Mouse (Mus musculus): ENCODE data around the gene Usp10. TPM values are rescaled to one million over a fixed set of nuclear protein-coding genes. Genes with fewer than 3 reads are reported as not detected.

Usp10 gene
- polyA plus RNA-seq, 1 experiment = 44.4 TPM

GRCm38 (mm10) chr8:119915298-119915697 is 5.1 kb downstream of the Usp10 start:
- DNase-seq (ENCODE audit: low read depth) = no peak

GRCm38 (mm10) chr8:119916237-119916892 is 6.2 kb downstream of the Usp10 start:
- DNase-seq (ENCODE audit: low read depth) = no peak

DNA sequence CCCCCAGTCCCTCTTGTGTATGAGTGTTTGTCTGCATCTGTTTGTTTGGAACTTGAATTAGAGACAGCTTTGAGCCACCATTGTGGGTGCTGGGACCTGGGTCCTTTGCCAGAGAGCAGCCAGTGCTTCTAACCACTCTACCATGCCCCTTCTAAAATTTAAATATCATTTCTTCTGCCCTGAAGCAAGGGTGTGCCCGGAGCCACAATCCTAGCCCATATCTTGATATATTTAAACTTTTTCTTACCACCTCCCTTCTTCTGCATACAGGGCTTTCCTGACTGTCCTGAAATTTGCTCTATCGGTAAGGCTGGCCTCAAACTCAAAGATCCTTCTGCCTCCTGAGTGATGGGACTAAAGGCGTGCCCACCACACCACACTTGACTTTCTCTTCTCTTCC is 7.3 kb downstream of the Usp10 start:
- DNase-seq (ENCODE audit: low read depth) = no peak

GRCm38 (mm10) chr8:119918155-119918567 is 8.0 kb downstream of the Usp10 start:
- no peak for DNase-seq (ENCODE audit: low read depth)

- no peak for DNase-seq (ENCODE audit: low read depth)
These were observed 13.1 kb downstream of the Usp10 start for GRCm38 (mm10) chr8:119923259-119923658.

- no peak for DNase-seq (ENCODE audit: low read depth)
These were observed 15.3 kb downstream of the Usp10 start for GRCm38 (mm10) chr8:119925428-119925827.

GRCm38 (mm10) chr8:119926474-119926873 is 16.3 kb downstream of the Usp10 start:
- no peak for DNase-seq (ENCODE audit: low read depth)

- no peak for DNase-seq (ENCODE audit: low read depth)
These were observed 17.4 kb downstream of the Usp10 start for GRCm38 (mm10) chr8:119927422-119928092.

- no peak for DNase-seq (ENCODE audit: low read depth)
These were observed 21.2 kb downstream of the Usp10 start for GRCm38 (mm10) chr8:119931317-119931716.

DNA sequence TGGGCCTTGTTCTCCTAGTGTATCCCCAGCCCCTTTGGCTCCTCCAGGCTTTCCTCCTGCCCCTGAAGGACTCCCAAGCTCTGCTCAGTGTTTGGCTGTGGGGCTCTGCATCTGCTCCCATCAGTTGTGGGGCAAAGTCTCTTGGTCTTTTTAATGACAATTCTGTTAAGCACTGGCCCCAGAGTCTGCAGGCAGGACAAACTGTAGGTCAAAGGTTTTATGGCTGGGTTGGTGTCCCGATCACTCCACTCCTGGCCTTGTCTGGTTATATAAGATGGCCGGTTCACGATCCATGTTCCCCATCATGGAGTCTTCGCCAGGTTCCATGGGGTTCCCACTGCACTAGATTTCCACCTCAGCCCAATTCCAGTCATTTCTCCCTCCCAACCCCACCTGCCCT is 23.5 kb downstream of the Usp10 start:
- no peak for DNase-seq (ENCODE audit: low read depth)

DNA sequence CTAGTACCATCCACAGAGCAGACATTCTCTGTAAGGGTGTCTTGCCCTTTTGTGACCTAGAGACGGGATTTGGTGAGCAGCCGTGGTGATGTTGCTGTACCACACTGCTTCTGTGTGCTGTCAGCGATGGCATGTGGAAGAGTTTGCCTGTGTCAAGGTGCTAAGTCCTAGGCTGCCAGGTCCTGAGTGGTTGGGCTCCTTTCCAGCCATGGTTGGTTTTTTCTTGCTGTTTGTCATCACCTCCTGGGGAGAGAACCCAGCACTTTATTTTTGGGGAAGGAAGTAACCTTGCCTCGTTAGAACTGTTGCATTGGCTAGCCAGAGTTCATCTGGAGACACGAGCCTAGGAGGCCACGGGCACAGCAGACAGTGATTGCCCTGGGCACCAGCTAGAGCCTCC is 25.4 kb downstream of the Usp10 start:
- DNase-seq (ENCODE audit: low read depth) = no peak

GRCm38 (mm10) chr8:119938481-119938880 is 28.3 kb downstream of the Usp10 start:
- no peak for DNase-seq (ENCODE audit: low read depth)

GRCm38 (mm10) chr8:119939336-119939735 is 29.2 kb downstream of the Usp10 start:
- DNase-seq (ENCODE audit: low read depth) = no peak

- no peak for DNase-seq (ENCODE audit: low read depth)
These were observed 31.3 kb downstream of the Usp10 start for GRCm38 (mm10) chr8:119941471-119941870.

DNA sequence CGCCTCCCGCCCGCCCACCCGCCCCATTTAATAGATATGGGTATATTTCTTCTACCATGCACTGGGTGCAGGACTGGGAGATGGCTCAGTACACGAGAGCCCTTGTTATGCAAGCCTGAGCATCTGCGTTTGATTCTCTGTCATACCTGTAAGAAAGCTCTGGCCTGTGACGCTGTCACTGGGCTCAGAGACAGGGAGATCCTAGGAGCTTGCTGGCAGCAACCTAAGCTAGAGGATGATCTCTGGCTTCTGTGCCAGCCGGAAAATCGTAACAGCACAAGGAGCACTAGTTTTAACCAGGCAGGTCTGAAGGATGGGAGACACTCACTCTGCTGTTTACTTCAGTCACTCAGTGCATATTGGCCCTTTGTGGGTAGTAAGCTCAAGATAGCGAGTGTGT is 33.5 kb downstream of the Usp10 start:
- DNase-seq (ENCODE audit: low read depth) = no peak

- DNase-seq (ENCODE audit: low read depth) = peak; percentile 31
These were observed 34.1 kb downstream of the Usp10 start for GRCm38 (mm10) chr8:119944096-119944811.

- DNase-seq (ENCODE audit: low read depth) = no peak
These were observed 36.2 kb downstream of the Usp10 start for GRCm38 (mm10) chr8:119946326-119946865.

GRCm38 (mm10) chr8:119947653-119948052 is 37.5 kb downstream of the Usp10 start:
- DNase-seq (ENCODE audit: low read depth) = no peak

DNA sequence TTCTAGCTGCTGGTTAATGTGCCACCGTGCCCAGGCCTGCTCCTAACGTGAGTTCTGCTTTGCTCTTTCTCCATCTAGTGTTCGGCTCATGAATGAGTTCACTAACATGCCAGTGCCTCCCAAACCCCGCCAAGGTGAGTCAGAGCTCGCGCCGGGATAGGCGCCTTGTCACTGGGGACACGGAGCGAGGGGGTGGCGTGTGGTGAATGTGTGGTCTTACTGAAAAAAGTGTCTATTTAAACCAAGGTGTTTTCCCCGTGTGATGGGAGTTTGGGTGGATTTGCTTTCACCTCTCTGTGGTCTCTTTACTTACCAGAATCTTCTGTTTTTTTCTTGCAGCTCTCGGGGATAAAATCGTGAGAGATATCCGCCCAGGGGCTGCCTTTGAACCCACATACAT is 38.2 kb downstream of the Usp10 start:
- DNase-seq (ENCODE audit: low read depth) = no peak

DNA sequence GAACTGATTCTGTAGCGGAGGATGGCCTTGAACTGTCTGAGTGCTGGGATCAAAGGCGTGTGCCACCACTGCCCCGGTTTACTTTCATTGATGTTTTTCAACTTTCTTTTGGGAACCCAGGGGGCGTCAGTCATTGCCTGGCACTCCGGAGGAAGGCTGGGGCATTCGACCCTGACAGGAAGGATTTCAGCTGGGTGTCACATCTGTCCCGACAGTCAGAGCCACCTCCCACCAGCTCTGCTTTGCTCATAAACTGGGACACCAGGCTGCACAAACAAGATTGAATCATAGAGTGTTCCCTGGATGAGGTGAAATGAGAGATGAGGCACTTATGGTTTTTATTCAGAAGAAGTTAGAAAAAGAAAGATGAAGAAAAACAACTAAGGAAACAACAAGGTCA is 42.1 kb downstream of the Usp10 start:
- DNase-seq (ENCODE audit: low read depth) = no peak

DNA sequence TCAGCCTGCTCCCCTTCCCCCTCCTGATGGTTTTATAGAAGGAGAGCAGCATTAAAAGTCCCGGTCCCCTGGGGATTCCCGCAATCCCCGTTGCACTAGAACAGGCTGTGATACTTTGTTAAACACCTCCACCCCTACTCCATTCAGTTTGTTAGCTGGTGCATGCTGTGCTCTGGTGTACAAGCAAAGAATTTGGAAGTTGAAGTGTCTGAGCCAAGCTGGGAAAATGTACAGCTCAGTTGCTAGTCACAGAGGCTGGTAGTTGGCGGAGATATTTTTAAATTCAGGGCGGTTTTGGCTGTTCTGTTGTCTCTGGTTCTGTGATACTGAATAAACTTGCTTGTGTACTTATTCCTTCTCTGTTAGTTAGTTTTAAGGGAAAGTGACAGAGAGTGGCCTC is 42.6 kb downstream of the Usp10 start:
- no peak for DNase-seq (ENCODE audit: low read depth)

GRCm38 (mm10) chr8:119955333-119955732 is 45.2 kb downstream of the Usp10 start:
- DNase-seq (ENCODE audit: low read depth) = no peak

- no peak for DNase-seq (ENCODE audit: low read depth)
These were observed 47.9 kb downstream of the Usp10 start for GRCm38 (mm10) chr8:119958076-119958475.

All from gonadal fat pad, adult 2 months (tissue).